Mouse (Mus musculus): ENCODE data around the gene Terb1.

DNA sequence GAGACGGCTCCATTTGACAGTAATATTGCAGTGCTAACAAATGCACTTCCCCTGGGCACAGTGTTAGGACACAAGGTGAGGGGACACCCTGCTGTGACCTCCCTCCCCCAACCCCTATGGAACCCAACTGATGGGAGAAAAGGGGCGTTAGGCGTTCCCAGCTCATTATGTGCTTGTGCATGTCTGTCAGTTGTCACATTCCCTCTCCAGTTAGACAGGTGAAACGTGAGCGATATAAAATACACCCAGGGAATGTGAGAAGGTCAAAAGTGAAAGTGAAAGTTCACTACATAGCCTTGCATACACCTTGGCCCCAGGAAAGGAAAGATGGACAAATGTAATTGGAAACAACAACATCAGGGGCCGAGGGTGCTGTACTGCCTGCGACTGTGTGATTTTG lies 25.7 kb upstream of the Terb1 start:
- TF ChIP-seq GATA1 (IDR thresholded peaks at IDR 0.05; ENCODE audit: borderline replicate concordance, low read length) (no peak), FLI1 (IDR thresholded peaks at IDR 0.05; ENCODE audit: low read length) (no peak)

Data from megakaryocyte, embryonic 14.5 days (primary cell).